Mouse (Mus musculus) forebrain, embryonic 13.5 days (tissue): ENCODE results near the gene Slc6a13. TPM values are rescaled to one million over a fixed set of nuclear protein-coding genes. Genes with fewer than 3 reads are reported as not detected.

Experiments used
- ATAC-seq: fragments of 200-750 bp; cut with Nextera tagmentation; 2 replicates; pipeline ENCODE4 v1.8.0; 2017
- H3K27ac ChIP-seq: fragments of 300-500 bp; sonication (generic); 2 replicates; pipeline ENCODE4 v1.5.1; 2015; ENCODE audit warnings: inconsistent platforms, mild to moderate bottlenecking, moderate library complexity
- H3K27me3 ChIP-seq: fragments of 300-500 bp; sonication (generic); 2 replicates; pipeline ENCODE4 v1.6.1; 2015; ENCODE audit warnings: mild to moderate bottlenecking, inconsistent platforms
- H3K36me3 ChIP-seq: fragments of 300-500 bp; sonication (generic); 2 replicates; pipeline ENCODE4 v1.6.1; 2015; ENCODE audit warnings: mild to moderate bottlenecking, inconsistent platforms; ENCODE audit not compliant: poor library complexity, severe bottlenecking
- H3K4me1 ChIP-seq: fragments of 300-500 bp; sonication (generic); 2 replicates; pipeline ENCODE4 v1.6.1; 2015; ENCODE audit warnings: inconsistent platforms
- H3K4me2 ChIP-seq: fragments of 300-500 bp; sonication (generic); 2 replicates; pipeline ENCODE4 v1.6.1; 2015; ENCODE audit warnings: inconsistent platforms, mild to moderate bottlenecking, moderate library complexity
- H3K4me3 ChIP-seq: fragments of 300-500 bp; sonication (generic); 2 replicates; pipeline ENCODE4 v1.5.1; 2015; ENCODE audit warnings: mild to moderate bottlenecking, inconsistent platforms
- H3K9ac ChIP-seq: fragments of 300-500 bp; sonication (generic); 2 replicates; pipeline ENCODE4 v1.6.1; 2015; ENCODE audit warnings: mild to moderate bottlenecking, inconsistent platforms
- H3K9me3 ChIP-seq: fragments of 300-500 bp; sonication (generic); replicated peaks from 2 replicates; pipeline ENCODE4 v1.6.1; 2016; ENCODE audit warnings: inconsistent platforms
- WGBS: fragments of 180-500 bp; shearing (Covaris S2); methylation state at CpG from one replicate; pipeline ENCODE4 v1.1.7; 2015; 5-methylcytosine and 5-hydroxymethylcytosine counted together
- polyA plus RNA-seq: library from polyadenylated mRNA; unstranded; fragments of >200 nt; fragmentation: Nextera tagmentation; extraction: Ambion mirVana; gene quantifications from 2 replicates; pipeline ENCODE4 v1.2.1, GENCODE M21; 2015

The Slc6a13 gene
- 4.1 and 7.7 TPM in 2 replicates for polyA plus RNA-seq

GRCm38 (mm10) chr6:121299954-121300353 is at the start of gene Slc6a13:
Slc6a13 (plus strand) TSS chr6:121300227.
- Histone ChIP-seq H3K9ac (no peak within 1 kb of the TSS), H3K4me2 (peak within 1 kb of the TSS; percentile 15; the same call in 1 of the 2 replicates), H3K4me3 (no peak within 1 kb of the TSS), H3K27me3 (no peaks in the 10 kb centered on the region), H3K36me3 (no peaks in the 10 kb centered on the region), H3K9me3 (no peaks in the 10 kb centered on the region), H3K27ac (no peak within 1 kb of the TSS), H3K4me1 (peaks cover 6% of the 10 kb centered on the region; the same call in 1 of the 2 replicates)
- WGBS: 5% methylated on average over 10 of the region's 11 CpGs
- no peak for ATAC-seq

- no peaks in the 10 kb centered on the region for H3K36me3 ChIP-seq
- WGBS: 58% methylated on average over 1 of the region's 1 CpGs
- H3K27me3 ChIP-seq: no peaks in the 10 kb centered on the region
- H3K4me3 ChIP-seq: no peak overlapping the region
- ATAC-seq: no peak
- H3K4me2 ChIP-seq: no peak overlapping the region
- 0 out of 2 replicates have a peak, but pooled peaks cover 4% of the 10 kb centered on the region for H3K4me1 ChIP-seq
- H3K9me3 ChIP-seq: no peaks in the 10 kb centered on the region
- no peak overlapping the region for H3K9ac ChIP-seq
- H3K27ac ChIP-seq: no peak overlapping the region
Measured at GRCm38 (mm10) chr6:121250406-121250805, 49.6 kb upstream of the Slc6a13 start.

GRCm38 (mm10) chr6:121251256-121251655 is 48.8 kb upstream of the Slc6a13 start:
- no peak overlapping the region for H3K9ac ChIP-seq
- H3K36me3 ChIP-seq: no peaks in the 10 kb centered on the region
- H3K27me3 ChIP-seq: no peaks in the 10 kb centered on the region
- ATAC-seq: no peak
- no peaks in the 10 kb centered on the region for H3K9me3 ChIP-seq
- no peak overlapping the region for H3K4me2 ChIP-seq
- H3K4me1 ChIP-seq: no peaks in the 10 kb centered on the region
- H3K27ac ChIP-seq: no peak overlapping the region
- no peak overlapping the region for H3K4me3 ChIP-seq
- 55% methylated on average over 5 of the region's 5 CpGs for WGBS

GRCm38 (mm10) chr6:121260548-121260947 is 39.5 kb upstream of the Slc6a13 start:
- H3K4me2 ChIP-seq: no peak overlapping the region
- 36% methylated on average over 9 of the region's 9 CpGs for WGBS
- H3K4me1 ChIP-seq: no peaks in the 10 kb centered on the region
- H3K27me3 ChIP-seq: no peaks in the 10 kb centered on the region
- H3K9me3 ChIP-seq: no peaks in the 10 kb centered on the region; the same call in 1 of the 2 replicates
- no peak overlapping the region for H3K9ac ChIP-seq
- no peaks in the 10 kb centered on the region for H3K36me3 ChIP-seq
- 0 out of 2 replicates have a peak, but pooled peaks have one; percentile 27 for ATAC-seq
- H3K4me3 ChIP-seq: no peak overlapping the region
- H3K27ac ChIP-seq: no peak overlapping the region

- no peak overlapping the region for H3K4me2 ChIP-seq
- H3K27ac ChIP-seq: no peak overlapping the region
- no peak for ATAC-seq
- no peak overlapping the region for H3K4me3 ChIP-seq
- no peaks in the 10 kb centered on the region for H3K4me1 ChIP-seq
- H3K36me3 ChIP-seq: no peaks in the 10 kb centered on the region
- no peaks in the 10 kb centered on the region for H3K27me3 ChIP-seq
- H3K9ac ChIP-seq: no peak overlapping the region
- no peaks in the 10 kb centered on the region; the same call in 1 of the 2 replicates for H3K9me3 ChIP-seq
- WGBS: 88% methylated on average over 8 of the region's 8 CpGs
Measured at GRCm38 (mm10) chr6:121261233-121261632, 38.8 kb upstream of the Slc6a13 start.

- H3K36me3 ChIP-seq: no peaks in the 10 kb centered on the region
- H3K4me2 ChIP-seq: no peak overlapping the region
- no peak overlapping the region for H3K9ac ChIP-seq
- H3K4me1 ChIP-seq: no peaks in the 10 kb centered on the region
- H3K4me3 ChIP-seq: no peak overlapping the region
- ATAC-seq: no peak
- 95% methylated on average over 10 of the region's 10 CpGs for WGBS
- H3K27me3 ChIP-seq: no peaks in the 10 kb centered on the region
- no peaks in the 10 kb centered on the region; the same call in 1 of the 2 replicates for H3K9me3 ChIP-seq
- no peak overlapping the region for H3K27ac ChIP-seq
Measured at GRCm38 (mm10) chr6:121262004-121262403, 38.0 kb upstream of the Slc6a13 start.

- no peak for ATAC-seq
- Histone ChIP-seq H3K4me3 (no peak overlapping the region), H3K27me3 (no peaks in the 10 kb centered on the region), H3K9me3 (no peaks in the 10 kb centered on the region; the same call in 1 of the 2 replicates), H3K27ac (no peak overlapping the region), H3K4me2 (no peak overlapping the region), H3K4me1 (no peaks in the 10 kb centered on the region), H3K36me3 (no peaks in the 10 kb centered on the region), H3K9ac (no peak overlapping the region)
- WGBS: 93% methylated on average over 11 of the region's 11 CpGs
Measured at GRCm38 (mm10) chr6:121262496-121262895, 37.5 kb upstream of the Slc6a13 start.

GRCm38 (mm10) chr6:121270156-121270555 is 29.9 kb upstream of the Slc6a13 start:
- Histone ChIP-seq H3K4me2 (no peak overlapping the region), H3K9ac (no peak overlapping the region), H3K4me1 (no peaks in the 10 kb centered on the region), H3K36me3 (no peaks in the 10 kb centered on the region), H3K27ac (no peak overlapping the region), H3K27me3 (no peaks in the 10 kb centered on the region), H3K9me3 (no peaks in the 10 kb centered on the region), H3K4me3 (no peak overlapping the region)
- WGBS: 81% methylated on average over 6 of the region's 6 CpGs
- no peak for ATAC-seq

- peak overlapping the region; percentile 67; the same call in 1 of the 2 replicates for H3K4me2 ChIP-seq
- no peaks in the 10 kb centered on the region for H3K27me3 ChIP-seq
- no peaks in the 10 kb centered on the region for H3K4me1 ChIP-seq
- H3K9me3 ChIP-seq: no peaks in the 10 kb centered on the region
- no peak overlapping the region for H3K4me3 ChIP-seq
- no peak overlapping the region for H3K27ac ChIP-seq
- 12% methylated on average over 4 of the region's 4 CpGs for WGBS
- peak; percentile 50; the same call in 1 of the 2 replicates for ATAC-seq
- no peak overlapping the region for H3K9ac ChIP-seq
- no peaks in the 10 kb centered on the region for H3K36me3 ChIP-seq
Measured at GRCm38 (mm10) chr6:121271707-121272074, 28.3 kb upstream of the Slc6a13 start.

- Histone ChIP-seq H3K9ac (no peak overlapping the region), H3K27me3 (no peaks in the 10 kb centered on the region), H3K36me3 (no peaks in the 10 kb centered on the region), H3K4me1 (no peaks in the 10 kb centered on the region), H3K4me2 (peak overlapping the region; percentile 67), H3K9me3 (no peaks in the 10 kb centered on the region), H3K4me3 (peak overlapping the region; percentile 39), H3K27ac (peak overlapping the region; percentile 69)
- WGBS: 15% methylated on average over 17 of the region's 17 CpGs
- peak; percentile 91 for ATAC-seq
Measured at GRCm38 (mm10) chr6:121272075-121272800, 27.8 kb upstream of the Slc6a13 start.

GRCm38 (mm10) chr6:121274356-121274755 is 25.7 kb upstream of the Slc6a13 start:
- Histone ChIP-seq H3K9me3 (no peaks in the 10 kb centered on the region), H3K4me1 (no peaks in the 10 kb centered on the region), H3K4me2 (no peak overlapping the region), H3K27me3 (no peaks in the 10 kb centered on the region), H3K36me3 (no peaks in the 10 kb centered on the region), H3K27ac (no peak overlapping the region), H3K4me3 (no peak overlapping the region), H3K9ac (no peak overlapping the region)
- WGBS: 79% methylated on average over 3 of the region's 3 CpGs
- no peak for ATAC-seq

- no peak overlapping the region for H3K9ac ChIP-seq
- no peaks in the 10 kb centered on the region for H3K4me1 ChIP-seq
- 91% methylated on average over 5 of the region's 5 CpGs for WGBS
- H3K4me2 ChIP-seq: no peak overlapping the region
- H3K27me3 ChIP-seq: no peaks in the 10 kb centered on the region
- no peak for ATAC-seq
- H3K36me3 ChIP-seq: no peaks in the 10 kb centered on the region
- no peak overlapping the region for H3K4me3 ChIP-seq
- no peaks in the 10 kb centered on the region for H3K9me3 ChIP-seq
- no peak overlapping the region for H3K27ac ChIP-seq
Measured at GRCm38 (mm10) chr6:121284132-121284531, 15.9 kb upstream of the Slc6a13 start.
